Mouse (Mus musculus) heart, embryonic 16.5 days (tissue): Measurements from ENCODE around the gene Fmnl3. TPM values are rescaled to one million over a fixed set of nuclear protein-coding genes. Genes with fewer than 3 reads are reported as not detected.
A peak's percentile ranks its signal among the peaks of the same experiment; 100 is the strongest.

Experiments used
- ATAC-seq: fragments of 200-750 bp; cut with Nextera tagmentation; replicated peaks from 2 replicates; pipeline ENCODE4 v1.8.0; 2017; ENCODE audit warnings: moderate number of reproducible peaks; ENCODE audit not compliant: insufficient read depth, low FRiP score; ENCODE audit errors: extremely low read depth
- H3K27ac ChIP-seq: fragments of 300-500 bp; sonication (generic); 2 replicates; pipeline ENCODE4 v1.5.1; 2014; ENCODE audit warnings: mild to moderate bottlenecking, low read length, control low read depth, moderate library complexity
- H3K27me3 ChIP-seq: fragments of 300-500 bp; sonication (generic); 2 replicates; pipeline ENCODE4 v1.6.1; 2014; ENCODE audit warnings: low read length, mixed read lengths; ENCODE audit not compliant: control insufficient read depth, insufficient read depth
- H3K36me3 ChIP-seq: fragments of 300-500 bp; sonication (generic); 2 replicates; pipeline ENCODE4 v1.6.1; 2014; ENCODE audit not compliant: control insufficient read depth, insufficient read depth
- H3K4me1 ChIP-seq: fragments of 300-500 bp; sonication (generic); 2 replicates; pipeline ENCODE4 v1.6.1; 2014; ENCODE audit warnings: low read length, mixed read lengths; ENCODE audit not compliant: control insufficient read depth, insufficient read depth
- H3K4me2 ChIP-seq: fragments of 300-500 bp; sonication (generic); 2 replicates; pipeline ENCODE4 v1.6.1; 2014; ENCODE audit warnings: low read depth, mild to moderate bottlenecking, control low read depth, low read length
- H3K4me3 ChIP-seq: fragments of 300-500 bp; sonication (generic); 2 replicates; pipeline ENCODE4 v1.5.1; 2014; ENCODE audit warnings: mild to moderate bottlenecking, control low read depth, low read length
- H3K9ac ChIP-seq: fragments of 300-500 bp; sonication (generic); 2 replicates; pipeline ENCODE4 v1.6.1; 2014; ENCODE audit warnings: low read length, control low read depth
- H3K9me3 ChIP-seq: fragments of 300-500 bp; sonication (generic); replicated peaks from 2 replicates; pipeline ENCODE4 v1.6.1; 2016; ENCODE audit warnings: low read length; ENCODE audit not compliant: control insufficient read depth
- WGBS: fragments of 180-500 bp; shearing (Covaris S2); extraction: QIAGEN DNeasy Blood & Tissue Kit; methylation state at CpG from one replicate; pipeline ENCODE4 v1.1.7; 2014; 5-methylcytosine and 5-hydroxymethylcytosine counted together
- polyA plus RNA-seq: library from polyadenylated mRNA; unstranded; fragments of >200 nt; fragmentation: Nextera tagmentation; extraction: Ambion mirVana; gene quantifications from 2 replicates; pipeline ENCODE4 v1.2.1, GENCODE M21; 2015

Gene Fmnl3
- polyA plus RNA-seq, 1 experiment from 2014 or later, result 13.0 TPM

DNA sequence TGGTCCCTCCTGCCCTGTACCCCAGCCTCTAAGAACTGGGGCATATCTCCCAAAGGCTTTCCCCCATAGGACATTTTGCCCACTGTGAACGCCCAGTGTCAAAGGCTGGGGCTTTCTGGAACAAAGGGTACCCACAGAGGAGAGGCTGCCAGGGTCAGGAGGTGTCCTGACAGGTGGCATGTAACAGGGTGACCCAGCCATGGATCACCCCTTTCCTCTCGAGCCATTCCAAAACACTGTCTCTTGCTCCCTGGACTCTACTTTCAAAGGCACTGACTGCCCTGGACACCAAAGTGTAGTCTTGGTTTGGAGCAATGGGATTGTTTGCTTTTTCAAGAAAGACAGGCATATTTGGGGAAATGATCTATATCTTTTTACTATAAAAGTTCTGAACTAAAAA lies 40.0 kb downstream of the Fmnl3 start:
- no peak for ATAC-seq
- WGBS, result 71% methylated on average over 2 of the region's 2 CpGs
- peaks cover 18% of the 10 kb centered on the region for H3K36me3 ChIP-seq
- no peak overlapping the region for H3K4me2 ChIP-seq
- H3K4me3 ChIP-seq, result no peak overlapping the region
- H3K9me3 ChIP-seq, result peaks cover 3% of the 10 kb centered on the region; the same call in 1 of the 2 replicates
- H3K9ac ChIP-seq, result no peak overlapping the region
- no peaks in the 10 kb centered on the region for H3K27me3 ChIP-seq
- 0 out of 2 replicates have a peak overlapping the region, but pooled peaks have one; percentile 24 for H3K27ac ChIP-seq
- H3K4me1 ChIP-seq, result peaks cover 43% of the 10 kb centered on the region

DNA sequence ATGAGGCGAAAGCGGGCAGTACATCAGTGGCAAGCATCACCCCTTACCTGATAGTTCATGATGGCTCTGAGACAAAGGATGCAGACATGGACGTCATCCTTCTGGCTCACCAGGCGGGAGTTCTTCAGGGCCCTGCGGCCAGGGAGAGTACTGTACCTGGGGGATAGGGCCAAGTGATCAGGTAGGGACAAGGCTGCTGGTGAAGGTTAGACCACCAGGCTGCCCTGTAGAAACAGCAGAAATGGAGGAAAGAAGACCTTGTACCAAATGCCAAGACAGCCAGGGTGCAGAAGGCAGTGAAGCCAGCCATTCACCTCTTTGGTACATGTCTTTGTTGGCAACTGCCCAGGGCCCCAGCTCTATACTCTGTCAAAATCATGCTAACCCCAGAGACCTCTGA lies 42.3 kb downstream of the Fmnl3 start:
- Histone ChIP-seq H3K9ac (no peak overlapping the region), H3K4me2 (no peak overlapping the region), H3K36me3 (peaks cover 31% of the 10 kb centered on the region), H3K9me3 (peaks cover 3% of the 10 kb centered on the region; the same call in 1 of the 2 replicates), H3K4me1 (peaks cover 20% of the 10 kb centered on the region), H3K27ac (no peak overlapping the region), H3K27me3 (no peaks in the 10 kb centered on the region), H3K4me3 (no peak overlapping the region)
- ATAC-seq, result no peak
- WGBS, result 96% methylated on average over 5 of the region's 5 CpGs

DNA sequence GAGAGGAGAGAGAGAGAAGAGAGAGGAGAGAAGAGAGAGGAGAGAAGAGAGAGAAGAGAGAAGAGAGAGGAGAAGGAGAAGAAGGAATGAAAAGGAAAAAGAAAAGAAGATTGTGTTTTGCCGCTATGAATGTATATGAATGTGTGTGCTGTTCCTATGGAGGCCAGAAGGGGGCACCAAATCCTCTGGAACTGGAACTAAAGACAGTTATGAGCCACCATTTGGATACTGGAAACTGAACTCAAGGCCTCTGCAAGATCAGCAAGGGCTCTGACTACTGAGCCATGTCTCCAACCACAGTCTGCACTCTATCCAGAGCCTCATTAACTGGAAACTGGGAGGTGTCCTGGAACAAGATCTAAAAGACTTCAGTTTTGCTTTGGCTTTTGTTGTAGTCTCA lies 43.3 kb downstream of the Fmnl3 start:
- Histone ChIP-seq H3K4me2 (no peak overlapping the region), H3K36me3 (peaks cover 40% of the 10 kb centered on the region), H3K4me1 (peaks cover 10% of the 10 kb centered on the region), H3K27ac (peak overlapping the region; percentile 70), H3K4me3 (no peak overlapping the region), H3K9me3 (peaks cover 3% of the 10 kb centered on the region; the same call in 1 of the 2 replicates), H3K9ac (no peak overlapping the region), H3K27me3 (no peaks in the 10 kb centered on the region)
- 93% methylated on average over 1 of the region's 1 CpGs for WGBS
- no peak for ATAC-seq

DNA sequence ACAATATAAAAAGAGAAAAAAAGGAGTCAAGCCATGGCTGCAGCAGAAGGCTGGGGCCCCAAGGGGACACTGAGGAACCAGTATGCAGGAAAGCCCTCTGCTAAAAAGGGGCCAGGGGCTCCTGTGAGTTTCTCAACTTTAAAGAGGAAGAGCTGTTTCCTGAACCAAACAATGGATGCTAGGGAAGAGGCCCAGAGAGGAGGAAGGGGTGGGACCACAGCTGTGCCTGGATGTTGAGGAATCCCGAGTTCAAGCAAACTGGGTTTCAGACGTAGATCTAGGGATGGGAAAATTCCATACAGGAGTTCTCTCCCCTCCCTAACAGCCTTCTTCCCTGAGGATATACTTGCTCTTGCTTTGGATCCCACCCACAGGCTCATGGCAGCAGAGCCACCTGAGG lies 43.9 kb downstream of the Fmnl3 start:
- no peak overlapping the region for H3K9ac ChIP-seq
- ATAC-seq, result peak; percentile 81
- peak overlapping the region; percentile 72 for H3K27ac ChIP-seq
- H3K27me3 ChIP-seq, result no peaks in the 10 kb centered on the region
- H3K4me1 ChIP-seq, result peaks cover 7% of the 10 kb centered on the region
- no peak overlapping the region for H3K4me2 ChIP-seq
- WGBS, result 45% methylated on average over 2 of the region's 2 CpGs
- peaks cover 42% of the 10 kb centered on the region for H3K36me3 ChIP-seq
- H3K4me3 ChIP-seq, result no peak overlapping the region
- H3K9me3 ChIP-seq, result peaks cover 3% of the 10 kb centered on the region; the same call in 1 of the 2 replicates

DNA sequence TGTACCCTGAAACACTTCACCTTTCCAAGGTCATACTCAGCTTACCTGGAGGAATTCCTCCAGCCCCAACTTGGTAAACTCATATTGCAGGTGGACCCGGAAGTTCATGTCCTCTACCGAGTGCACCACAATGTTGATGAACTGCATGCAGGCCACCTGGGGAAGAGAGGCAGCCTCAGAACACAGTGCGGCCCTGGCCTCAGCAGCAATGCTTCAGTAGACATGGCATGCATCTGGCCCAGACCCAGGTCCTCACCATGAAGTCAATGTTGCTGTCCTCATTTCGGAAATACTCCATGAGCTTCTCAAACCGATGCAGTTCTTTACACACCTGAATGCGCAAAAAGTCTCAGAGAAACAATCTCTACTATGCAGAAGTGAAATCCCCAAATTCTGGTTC lies 44.7 kb downstream of the Fmnl3 start:
- Histone ChIP-seq H3K4me2 (no peak overlapping the region), H3K27ac (peak overlapping the region; percentile 72), H3K36me3 (peaks cover 47% of the 10 kb centered on the region), H3K4me1 (peaks cover 7% of the 10 kb centered on the region), H3K4me3 (no peak overlapping the region), H3K27me3 (no peaks in the 10 kb centered on the region), H3K9ac (no peak overlapping the region), H3K9me3 (peaks cover 3% of the 10 kb centered on the region; the same call in 1 of the 2 replicates)
- ATAC-seq, result no peak
- 91% methylated on average over 6 of the region's 6 CpGs for WGBS

DNA sequence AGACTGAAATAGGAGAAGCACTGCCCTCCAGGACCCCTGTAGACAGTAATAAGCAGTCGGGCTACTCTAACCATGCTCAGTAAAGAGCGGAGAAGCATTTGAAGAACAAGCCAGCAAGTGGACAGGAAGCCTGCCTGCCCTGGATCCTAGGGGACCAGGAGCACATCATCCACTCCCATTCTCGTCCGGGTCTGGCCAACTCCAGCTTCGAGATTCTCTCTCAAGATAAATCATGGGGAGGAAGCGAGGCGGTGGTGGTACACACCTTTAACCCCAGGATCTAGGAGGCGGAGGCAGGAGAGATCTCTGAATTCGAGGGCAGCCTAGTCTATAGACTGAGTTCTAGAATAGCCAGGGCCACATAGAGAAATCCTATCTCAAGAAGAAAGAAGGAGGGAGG lies 46.1 kb downstream of the Fmnl3 start:
- Histone ChIP-seq H3K9me3 (peaks cover 3% of the 10 kb centered on the region; the same call in 1 of the 2 replicates), H3K27ac (no peak overlapping the region), H3K36me3 (peaks cover 49% of the 10 kb centered on the region), H3K4me1 (no peaks in the 10 kb centered on the region; the same call in 1 of the 2 replicates), H3K4me3 (no peak overlapping the region), H3K4me2 (no peak overlapping the region), H3K9ac (no peak overlapping the region), H3K27me3 (no peaks in the 10 kb centered on the region)
- WGBS, result 79% methylated on average over 9 of the region's 9 CpGs
- ATAC-seq, result no peak

DNA sequence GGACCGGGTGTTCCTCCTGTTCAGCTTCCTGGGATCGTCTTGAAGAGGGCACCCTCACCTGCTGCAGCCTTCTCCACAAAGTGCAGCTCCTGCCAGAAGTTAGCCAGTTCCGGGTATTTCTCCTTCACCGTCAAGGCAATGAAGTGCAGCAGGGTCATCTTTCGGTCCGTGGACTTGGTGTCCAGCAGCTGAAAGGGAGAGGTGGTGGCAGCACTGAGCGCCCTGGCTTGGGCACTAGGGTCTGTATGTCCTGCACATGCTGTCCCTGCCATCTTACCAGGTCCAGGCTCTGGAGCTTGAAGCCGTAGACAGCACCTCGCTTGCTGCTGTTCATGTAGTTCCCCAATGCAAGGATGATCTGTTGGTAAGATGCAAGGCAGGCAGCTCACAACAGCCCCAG lies 49.3 kb downstream of the Fmnl3 start:
- Histone ChIP-seq H3K36me3 (peaks cover 53% of the 10 kb centered on the region), H3K9me3 (no peaks in the 10 kb centered on the region), H3K9ac (no peak overlapping the region), H3K4me3 (no peak overlapping the region), H3K27ac (no peak overlapping the region; the same call in 1 of the 2 replicates), H3K27me3 (no peaks in the 10 kb centered on the region), H3K4me2 (no peak overlapping the region), H3K4me1 (peaks cover 3% of the 10 kb centered on the region; the same call in 1 of the 2 replicates)
- 75% methylated on average over 9 of the region's 9 CpGs for WGBS
- ATAC-seq, result no peak

DNA sequence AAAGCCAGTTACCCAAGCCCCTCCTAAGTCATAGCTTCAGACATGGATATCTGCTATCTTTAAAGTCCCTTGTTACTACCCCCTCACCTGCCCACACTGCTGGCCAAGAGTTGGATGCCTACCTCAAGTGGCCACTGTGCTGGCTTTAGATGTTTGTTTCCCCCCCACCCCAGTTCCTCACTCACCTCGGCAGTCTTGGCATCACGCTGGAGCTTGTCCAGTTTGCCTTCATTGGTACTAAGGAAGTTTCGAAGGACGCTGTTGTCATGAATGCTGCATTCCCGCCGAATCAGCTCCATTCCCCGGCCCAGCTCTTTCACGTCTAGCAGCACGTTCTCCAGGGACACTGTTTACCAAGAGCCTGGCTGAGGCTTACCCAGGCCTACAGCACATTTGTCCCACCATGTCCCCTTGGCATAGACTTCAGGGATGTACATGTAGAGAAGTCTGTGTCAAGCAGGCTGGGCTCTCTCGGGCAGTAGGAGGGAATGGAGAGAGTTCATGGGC lies 50.1 kb downstream of the Fmnl3 start:
- Histone ChIP-seq H3K27me3 (no peaks in the 10 kb centered on the region), H3K36me3 (peaks cover 53% of the 10 kb centered on the region), H3K9ac (no peak overlapping the region), H3K27ac (peak overlapping the region; percentile 71), H3K4me3 (no peak overlapping the region), H3K4me2 (no peak overlapping the region), H3K9me3 (no peaks in the 10 kb centered on the region), H3K4me1 (peaks cover 3% of the 10 kb centered on the region; the same call in 1 of the 2 replicates)
- ATAC-seq, result no peak
- WGBS, result 64% methylated on average over 10 of the region's 10 CpGs

DNA sequence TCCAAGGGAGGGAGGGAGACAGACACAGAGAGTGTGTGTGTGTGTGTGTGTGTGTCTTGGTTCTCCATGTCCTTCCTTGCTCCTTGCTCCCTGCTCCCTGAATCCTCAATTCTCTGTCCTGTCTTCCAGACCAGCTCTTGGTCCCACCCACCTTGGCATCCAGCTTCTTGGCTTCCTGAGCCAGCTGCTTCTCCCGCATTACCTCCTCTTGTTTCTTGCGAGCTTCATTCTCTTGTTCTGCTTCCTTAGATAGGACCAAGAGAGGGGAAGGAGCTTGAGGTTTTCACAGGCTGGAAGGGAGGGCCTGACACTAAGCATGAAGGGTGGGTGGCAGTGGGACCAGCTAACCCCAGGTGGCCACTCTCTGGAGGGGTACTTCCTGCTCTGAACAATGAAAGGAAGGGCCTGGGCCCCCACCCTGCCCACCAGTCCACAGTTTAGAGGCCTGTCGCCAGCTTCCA lies 50.8 kb downstream of the Fmnl3 start:
- no peak overlapping the region for H3K4me3 ChIP-seq
- peaks cover 3% of the 10 kb centered on the region; the same call in 1 of the 2 replicates for H3K4me1 ChIP-seq
- peak overlapping the region; percentile 71 for H3K27ac ChIP-seq
- no peaks in the 10 kb centered on the region for H3K9me3 ChIP-seq
- peak; percentile 25; the same call in 1 of the 2 replicates for ATAC-seq
- H3K4me2 ChIP-seq, result no peak overlapping the region
- no peak overlapping the region for H3K9ac ChIP-seq
- no peaks in the 10 kb centered on the region for H3K27me3 ChIP-seq
- H3K36me3 ChIP-seq, result peaks cover 53% of the 10 kb centered on the region
- WGBS, result 48% methylated on average over 3 of the region's 3 CpGs
